Mouse (Mus musculus) ES-E14 (cell line): Measurements from ENCODE around the gene Btbd2. TPM values are rescaled to one million over a fixed set of nuclear protein-coding genes. Genes with fewer than 3 reads are reported as not detected.
A peak's percentile ranks its signal among the peaks of the same experiment; 100 is the strongest.

ENCODE experiments used
- DNase-seq: peaks from one replicate; pipeline ENCODE4 v3.0.0-alpha.2; 2013; ENCODE audit warnings: low read depth, low spot score
- H3K27ac ChIP-seq: 2 replicates; pipeline ENCODE4 v1.5.1; 2012; ENCODE audit warnings: low read depth, mild to moderate bottlenecking, low read length, moderate library complexity, mixed read lengths; ENCODE audit not compliant: poor library complexity, insufficient read depth, severe bottlenecking
- H3K36me3 ChIP-seq: 2 replicates; pipeline ENCODE4 v1.6.1; 2012; ENCODE audit warnings: mild to moderate bottlenecking, low read length, moderate library complexity, mixed read lengths; ENCODE audit not compliant: control insufficient read depth, poor library complexity, insufficient read depth, severe bottlenecking
- H3K4me1 ChIP-seq, 2 experiments: fragments of 150-350 bp in 1 of 2; sonication (generic) in 1 of 2; 2 replicates each; pipeline ENCODE4 v1.6.1; 2012; ENCODE audit warnings: low read length in 2 of 2, mild to moderate bottlenecking in 1 of 2, mixed read lengths in 1 of 2; ENCODE audit not compliant: control insufficient read depth in 2 of 2, insufficient read depth in 2 of 2, poor library complexity in 1 of 2
- H3K4me3 ChIP-seq, 2 experiments: fragments of 150-350 bp in 1 of 2; sonication (generic) in 1 of 2; 2 replicates each; pipeline ENCODE4 v1.5.1; 2012; ENCODE audit warnings: low read length in 2 of 2, low read depth in 1 of 2, mild to moderate bottlenecking in 1 of 2, mixed read lengths in 1 of 2; ENCODE audit not compliant: insufficient read depth in 1 of 2, poor library complexity in 1 of 2, severe bottlenecking in 1 of 2
- H3K9ac ChIP-seq: 2 replicates; pipeline ENCODE4 v1.6.1; 2012; ENCODE audit warnings: low read depth, mild to moderate bottlenecking, low read length, mixed read lengths; ENCODE audit not compliant: poor library complexity, insufficient read depth, severe bottlenecking
- H3K9me3 ChIP-seq: fragments of 150-350 bp; sonication (generic); 2 replicates; pipeline ENCODE4 v1.6.1; 2012; ENCODE audit warnings: low read depth, mild to moderate bottlenecking, low read length; ENCODE audit not compliant: control insufficient read depth, insufficient read depth
- CHD2 ChIP-seq: IDR thresholded peaks from 2 replicates; pipeline ENCODE4 v1.6.1; 2014; ENCODE audit warnings: mild to moderate bottlenecking, low read depth, low read length, inconsistent platforms
- HCFC1 ChIP-seq: IDR thresholded peaks from 2 replicates; pipeline ENCODE4 v1.6.1; 2012; ENCODE audit warnings: low read length, inconsistent platforms, borderline replicate concordance; ENCODE audit not compliant: insufficient read depth
- MAFK ChIP-seq: IDR thresholded peaks from 2 replicates; pipeline ENCODE4 v1.6.1; 2014; ENCODE audit warnings: mild to moderate bottlenecking, low read depth, low read length, inconsistent platforms; ENCODE audit not compliant: insufficient read depth
- ZC3H11A ChIP-seq: IDR thresholded peaks from 2 replicates; pipeline ENCODE4 v1.6.1; 2012; ENCODE audit warnings: low read depth, mild to moderate bottlenecking, inconsistent platforms, low read length, borderline replicate concordance
- ZNF384 ChIP-seq: IDR thresholded peaks from 2 replicates; pipeline ENCODE4 v1.6.1; 2012; ENCODE audit warnings: low read depth, low read length, inconsistent platforms
- in situ Hi-C, 2 experiments: fragments of 600-800 bp; cut with MboI; formaldehyde crosslinking; loops; one replicate each; pipeline ENCODE4 v1.15.1; 2025; ENCODE audit warnings: low sequenced_read_pairs in 2 of 2, inconsistent platforms in 1 of 2; ENCODE audit not compliant: unreplicated experiment in 2 of 2
- total RNA-seq: library from RNA; depleted of rRNA; stranded (reverse); fragments of 300-350 nt; gene quantifications from 2 replicates; pipeline ENCODE4 v1.2.3, GENCODE M21; 2012

The Btbd2 gene
- total RNA-seq, 1 experiment, result 45.7 TPM

DNA sequence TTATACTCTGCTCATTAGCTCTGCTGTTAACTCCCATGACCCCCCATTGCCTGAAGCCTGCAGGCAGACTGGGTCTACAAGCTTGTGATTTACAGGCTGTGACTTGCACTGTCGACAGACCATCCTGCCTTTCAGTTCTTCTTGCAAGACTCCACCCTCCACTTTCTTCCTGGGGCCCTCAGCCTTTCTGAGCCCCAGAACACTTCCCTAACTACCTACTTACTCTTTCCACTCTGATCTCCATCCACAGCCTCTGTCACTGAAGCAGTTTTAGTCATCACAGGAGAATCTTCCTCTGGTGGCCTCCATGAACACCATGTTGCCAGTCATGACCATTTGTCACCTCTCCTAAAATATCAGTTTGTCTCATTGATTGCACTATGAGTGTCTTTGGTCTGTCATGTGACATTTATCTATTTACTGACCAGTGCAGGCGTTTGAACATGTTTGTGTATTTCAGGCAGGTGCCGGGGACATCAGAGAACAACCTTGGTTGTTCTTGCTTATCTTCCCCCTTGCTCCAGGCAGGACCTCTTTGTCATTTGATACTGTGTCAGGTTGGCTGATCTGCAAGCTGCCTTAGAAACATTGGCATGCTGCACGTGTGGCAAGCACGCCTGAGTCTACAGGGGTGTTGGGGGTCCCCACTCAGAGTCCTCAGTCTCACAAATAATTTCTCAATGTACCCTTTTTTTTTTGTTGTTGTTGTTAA lies 6.8 kb upstream of the Btbd2 start:
- Histone ChIP-seq H3K9ac (no peak overlapping the region), H3K36me3 (peaks cover 22% of the 10 kb centered on the region), H3K9me3 (no peaks in the 10 kb centered on the region), H3K4me1 (peaks cover under 1 to 26% of the 10 kb centered on the region in 2 experiments), H3K27ac (no peak overlapping the region), H3K4me3 (no peak overlapping the region)
- in situ Hi-C loops, result no loop called here
- DNase-seq, result no peak
- TF ChIP-seq ZNF384, result no peak
- no peak for TF ChIP-seq ZC3H11A
- no peak for TF ChIP-seq MAFK
- TF ChIP-seq CHD2, result no peak
- TF ChIP-seq HCFC1, result no peak

DNA sequence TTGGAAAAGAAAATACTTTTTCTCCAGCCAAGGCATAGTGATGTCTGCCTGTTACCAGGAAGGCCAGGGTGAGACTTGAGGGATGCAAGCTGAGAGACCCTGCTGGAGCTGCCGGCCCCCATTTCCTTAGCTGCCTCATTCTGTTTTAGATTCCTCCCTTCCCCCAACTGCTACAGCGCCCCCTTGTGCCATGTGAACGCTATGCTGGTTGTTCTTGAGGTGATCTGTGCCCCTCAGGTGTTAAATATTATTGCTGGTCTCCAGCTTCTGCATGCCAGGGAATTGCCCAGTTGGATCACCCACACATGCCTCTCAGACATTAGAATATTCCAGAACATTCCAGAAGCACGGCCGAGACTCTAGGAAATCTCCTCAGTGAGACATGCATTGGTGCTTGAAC lies 4.3 kb upstream of the Btbd2 start:
- Histone ChIP-seq H3K9ac (no peak overlapping the region), H3K27ac (no peak overlapping the region), H3K9me3 (no peaks in the 10 kb centered on the region), H3K36me3 (no peaks in the 10 kb centered on the region; the same call in 1 of the 2 replicates), H3K4me1 (peaks cover 2 to 31% of the 10 kb centered on the region in 2 experiments), H3K4me3 (no peak overlapping the region)
- no peak for TF ChIP-seq HCFC1
- peak; percentile 78 for TF ChIP-seq CHD2
- in situ Hi-C loops, result no loop called here
- peak; percentile 83 for DNase-seq

DNA sequence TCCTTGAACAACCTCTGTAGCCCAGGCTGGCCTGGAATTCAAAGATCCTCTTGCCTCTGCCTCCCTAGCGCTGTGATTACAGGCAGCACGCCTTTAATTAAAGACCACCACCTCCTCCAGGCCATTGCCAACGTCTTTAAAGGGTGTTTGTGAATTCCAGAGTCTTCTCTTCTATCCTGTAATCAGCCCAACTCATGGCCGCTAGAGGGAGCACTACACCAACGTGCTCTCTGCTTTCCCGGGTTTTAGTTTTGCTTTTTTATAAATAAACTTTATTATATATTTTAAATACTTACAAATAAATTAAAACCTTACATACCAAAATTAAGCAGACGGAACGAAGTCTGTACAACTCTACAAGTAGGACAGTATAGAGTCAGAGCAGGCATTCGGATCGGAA lies 2.3 kb upstream of the Btbd2 start:
- peak overlapping the region; percentile 54 for H3K27ac ChIP-seq
- in situ Hi-C loops, result no loop called here
- no peak for TF ChIP-seq HCFC1
- no peak for TF ChIP-seq ZC3H11A
- TF ChIP-seq CHD2, result no peak
- TF ChIP-seq MAFK, result no peak
- TF ChIP-seq ZNF384, result no peak
- H3K36me3 ChIP-seq, result no peaks in the 10 kb centered on the region
- H3K4me1 ChIP-seq, result peaks cover 2 to 30% of the 10 kb centered on the region in 2 experiments
- peak overlapping the region; percentile 50; the same call in 1 of the 2 replicates for H3K9ac ChIP-seq
- H3K4me3 ChIP-seq, result 0 out of 4 replicates have a peak overlapping the region, but pooled peaks of 1 of the 2 experiments have one; percentile 2
- no peaks in the 10 kb centered on the region for H3K9me3 ChIP-seq
- peak; percentile 60 for DNase-seq

DNA sequence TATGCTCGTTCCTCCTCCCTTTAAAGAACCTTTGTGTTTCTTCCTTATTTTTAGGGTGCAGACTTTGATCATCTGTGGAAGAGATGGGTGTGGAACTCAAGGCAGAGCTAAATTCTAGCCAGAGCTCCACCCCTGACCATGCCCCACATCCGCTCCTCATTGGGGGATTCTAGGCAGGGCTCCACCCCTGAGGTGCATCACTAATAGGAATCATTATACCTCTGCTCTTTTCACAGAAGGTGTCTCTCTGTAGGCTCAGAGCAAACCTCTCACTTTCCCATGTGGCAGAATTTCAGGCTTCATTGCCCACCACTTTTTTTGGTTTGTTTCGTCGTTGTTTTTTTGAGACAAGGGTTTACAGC lies 2.0 kb upstream of the Btbd2 start:
- Histone ChIP-seq H3K4me3 (0 out of 4 replicates have a peak overlapping the region, but pooled peaks of 1 of the 2 experiments have one; percentile 2), H3K9ac (peak overlapping the region; percentile 50; the same call in 1 of the 2 replicates), H3K9me3 (no peaks in the 10 kb centered on the region), H3K27ac (peak overlapping the region; percentile 54), H3K4me1 (peaks cover 2 to 29% of the 10 kb centered on the region in 2 experiments), H3K36me3 (no peaks in the 10 kb centered on the region)
- in situ Hi-C loops, result no loop called here
- TF ChIP-seq MAFK (no peak), ZC3H11A (no peak), HCFC1 (no peak), CHD2 (no peak), ZNF384 (no peak)
- no peak for DNase-seq
